Mouse (Mus musculus) heart, adult 2 months (tissue): ENCODE data around the gene A030005L19Rik. TPM values are rescaled to one million over a fixed set of nuclear protein-coding genes. Genes with fewer than 3 reads are reported as not detected.

Source experiments
- DNase-seq, 2 experiments: peaks; one replicate each; pipeline ENCODE4 v3.0.0; 2021
- H3K27ac ChIP-seq: fragments of 200-600 bp; 2 replicates; pipeline ENCODE4 v1.8.1; 2022
- H3K27me3 ChIP-seq: fragments of 200-500 bp; 2 replicates; pipeline ENCODE4 v1.6.1; 2012; ENCODE audit warnings: mild to moderate bottlenecking, low read length, inconsistent platforms, mixed read lengths; ENCODE audit not compliant: control insufficient read depth, insufficient read depth
- H3K36me3 ChIP-seq: fragments of 200-500 bp; 2 replicates; pipeline ENCODE4 v1.6.1; 2012; ENCODE audit warnings: low read length, inconsistent platforms; ENCODE audit not compliant: control insufficient read depth, insufficient read depth
- H3K4me1 ChIP-seq: fragments of 200-500 bp; 2 replicates; pipeline ENCODE4 v1.6.1; 2011; ENCODE audit warnings: low read length; ENCODE audit not compliant: control insufficient read depth, insufficient read depth
- H3K4me3 ChIP-seq: fragments of 200-600 bp; 2 replicates; pipeline ENCODE4 v1.8.1; 2022
- H3K79me2 ChIP-seq: fragments of 200-500 bp; replicated peaks from 2 replicates; pipeline ENCODE4 v1.6.1; 2012; ENCODE audit warnings: mild to moderate bottlenecking, inconsistent platforms, low read length, moderate library complexity, mixed read lengths; ENCODE audit not compliant: control insufficient read depth, insufficient read depth
- H3K9ac ChIP-seq: fragments of 200-500 bp; 2 replicates; pipeline ENCODE4 v1.6.1; 2012; ENCODE audit warnings: low read depth, mild to moderate bottlenecking, control low read depth, inconsistent platforms, low read length, mixed read lengths
- CTCF ChIP-seq: fragments of 200-600 bp; IDR thresholded peaks from 2 replicates; pipeline ENCODE4 v1.8.1; 2022; ENCODE audit warnings: antibody characterized with exemption, mild to moderate bottlenecking, moderate library complexity
- EP300 ChIP-seq: fragments of 200-500 bp; IDR thresholded peaks from 2 replicates; pipeline ENCODE4 v1.6.1; 2011; ENCODE audit warnings: low read depth, low read length, control low read depth; ENCODE audit not compliant: insufficient read depth
- POLR2A ChIP-seq: fragments of 200-500 bp; IDR thresholded peaks from 2 replicates; pipeline ENCODE4 v1.6.1; 2011; ENCODE audit warnings: mild to moderate bottlenecking, low read depth, low read length, control low read depth; ENCODE audit not compliant: insufficient read depth
- WGBS: fragments of 180-500 bp; shearing (Covaris S2); methylation state at CpG from one replicate; pipeline ENCODE4 v1.1.7; 2018; 5-methylcytosine and 5-hydroxymethylcytosine counted together
- intact Hi-C: fragments of 180-260 bp; cut with DNase I; formaldehyde crosslinking; loops from one replicate; pipeline ENCODE4 v1.15.1; 2025
- long read RNA-seq: library from polyadenylated mRNA; stranded (forward); transcript quantifications from one replicate; pipeline ENCODE4 v2.0.0, GENCODE M21; 2021
- polyA plus RNA-seq: library from polyadenylated mRNA; depleted of rRNA; stranded (reverse); fragments of >200 nt; gene quantifications from 2 replicates; pipeline ENCODE4 v1.2.3, GENCODE M21; 2012; rRNA removed
- total RNA-seq, 2 experiments: library from RNA; stranded (reverse); gene quantifications; 2 replicates each; pipeline ENCODE4 v1.2.3; 2021

A030005L19Rik gene
- total RNA-seq (not detected), polyA plus RNA-seq (0.53 and 0.76 TPM in 2 replicates)
- long read RNA-seq: 0 reads

- WGBS: 78% methylated on average over 3 of the region's 3 CpGs
- Histone ChIP-seq H3K4me1 (no peaks in the 10 kb centered on the region), H3K27ac (no peak within 1 kb of the TSS), H3K4me3 (no peak within 1 kb of the TSS), H3K27me3 (no peaks in the 10 kb centered on the region; the same call in 1 of the 2 replicates), H3K9ac (no peak within 1 kb of the TSS), H3K36me3 (no peaks in the 10 kb centered on the region), H3K79me2 (no peaks in the 10 kb centered on the region)
- no peak for DNase-seq
- intact Hi-C loops: no loop called here
- TF ChIP-seq POLR2A (no peak), CTCF (no peak), EP300 (no peak)
Observed at GRCm38 (mm10) chr1:82913025-82913424, at the start of gene A030005L19Rik. A030005L19Rik (plus strand) TSS chr1:82913325.

DNA sequence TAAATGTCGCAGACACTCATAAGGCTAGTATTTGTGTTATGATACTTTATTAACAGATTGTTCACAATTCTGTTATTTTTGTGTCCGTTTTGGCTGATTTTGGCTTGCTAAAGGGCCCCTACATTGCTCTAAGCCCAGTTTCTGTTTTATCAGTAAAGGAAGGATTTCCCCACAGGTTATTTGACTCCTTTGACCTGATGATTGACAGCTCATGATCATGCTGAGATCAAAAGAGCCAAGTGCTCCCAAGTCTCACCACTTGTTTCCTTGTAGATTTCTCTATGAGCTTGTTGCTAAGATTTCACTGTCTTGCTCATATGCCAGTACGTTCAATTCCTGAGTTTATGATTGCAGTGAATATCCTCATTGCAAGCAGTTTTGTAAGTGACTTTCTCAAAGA, 42.9 kb upstream of the A030005L19Rik start:
- intact Hi-C loops: no loop called here
- H3K27ac ChIP-seq: no peak overlapping the region
- peaks cover 9% of the 10 kb centered on the region for H3K36me3 ChIP-seq
- no peaks in the 10 kb centered on the region for H3K4me1 ChIP-seq
- DNase-seq: no peak
- TF ChIP-seq EP300 (no peak), POLR2A (no peak)
- H3K27me3 ChIP-seq: no peaks in the 10 kb centered on the region
- 93% methylated on average over 3 of the region's 3 CpGs for WGBS
- H3K9ac ChIP-seq: no peak overlapping the region
- peaks cover 4% of the 10 kb centered on the region for H3K79me2 ChIP-seq
- no peak overlapping the region for H3K4me3 ChIP-seq

GRCm38 (mm10) chr1:82879172-82879571, 34.0 kb upstream of the A030005L19Rik start:
- intact Hi-C loops: loop anchor here (5.0 kb wide), 1 partner anchor 37 kb away; no protein-coding TSS in a partner anchor
- H3K27me3 ChIP-seq: no peaks in the 10 kb centered on the region
- H3K4me3 ChIP-seq: no peak overlapping the region
- no peak for DNase-seq
- TF ChIP-seq CTCF (no peak), POLR2A (no peak), EP300 (no peak)
- no peak overlapping the region for H3K27ac ChIP-seq
- H3K9ac ChIP-seq: no peak overlapping the region
- H3K36me3 ChIP-seq: peaks cover 8% of the 10 kb centered on the region
- H3K4me1 ChIP-seq: no peaks in the 10 kb centered on the region; the same call in 1 of the 2 replicates
- 52% methylated on average over 2 of the region's 2 CpGs for WGBS
- H3K79me2 ChIP-seq: peaks cover 1% of the 10 kb centered on the region; the same call in 1 of the 2 replicates

DNA sequence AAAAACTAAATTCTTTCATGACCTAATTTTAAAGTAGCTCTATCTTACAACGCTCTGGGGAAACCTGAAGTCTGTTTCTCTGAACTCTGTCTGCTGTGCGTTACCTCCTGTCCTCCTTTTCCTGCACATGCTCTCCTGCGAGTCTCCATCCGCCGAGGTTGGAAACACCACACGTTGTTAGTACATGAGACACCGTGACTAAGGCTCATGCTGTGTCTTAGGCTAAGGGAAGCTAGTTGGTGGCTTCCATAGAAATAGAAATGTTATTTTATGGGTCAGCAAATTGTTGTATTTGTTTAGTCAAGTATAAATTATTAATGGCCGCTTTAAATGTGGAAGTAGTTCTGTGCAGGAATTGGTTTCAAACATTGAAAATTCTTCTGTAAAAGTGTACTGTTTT, 32.9 kb upstream of the A030005L19Rik start:
- no peak overlapping the region for H3K27ac ChIP-seq
- no peak overlapping the region for H3K9ac ChIP-seq
- intact Hi-C loops: no loop called here
- peaks cover 8% of the 10 kb centered on the region for H3K36me3 ChIP-seq
- TF ChIP-seq CTCF: no peak
- no peak overlapping the region for H3K4me3 ChIP-seq
- H3K4me1 ChIP-seq: no peaks in the 10 kb centered on the region; the same call in 1 of the 2 replicates
- H3K27me3 ChIP-seq: no peaks in the 10 kb centered on the region
- DNase-seq: no peak
- peaks cover 1% of the 10 kb centered on the region; the same call in 1 of the 2 replicates for H3K79me2 ChIP-seq
- 86% methylated on average over 8 of the region's 8 CpGs for WGBS

DNA sequence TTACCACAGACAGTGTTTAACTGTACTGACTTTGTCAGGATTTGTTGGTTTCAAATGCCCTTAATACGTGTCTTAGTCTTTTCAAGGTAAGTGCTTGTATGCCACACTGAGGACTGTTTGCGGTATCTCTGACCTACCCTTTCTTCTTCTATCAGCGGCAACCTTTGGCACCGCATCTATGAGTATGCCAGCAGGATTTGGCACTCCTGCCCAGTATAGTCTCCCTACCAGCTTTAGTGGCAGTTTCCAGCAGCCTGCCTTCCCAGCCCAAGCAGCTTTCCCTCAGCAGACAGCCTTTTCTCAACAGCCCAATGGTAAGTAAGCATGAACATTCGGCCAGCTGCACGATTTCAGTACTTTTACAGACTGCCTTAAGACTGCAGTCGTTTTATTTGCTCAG, 19.9 kb upstream of the A030005L19Rik start:
- 80% methylated on average over 7 of the region's 7 CpGs for WGBS
- Histone ChIP-seq H3K9ac (no peak overlapping the region), H3K4me3 (no peak overlapping the region), H3K79me2 (no peaks in the 10 kb centered on the region), H3K27me3 (no peaks in the 10 kb centered on the region), H3K4me1 (no peaks in the 10 kb centered on the region), H3K27ac (no peak overlapping the region), H3K36me3 (peaks cover 3% of the 10 kb centered on the region)
- intact Hi-C loops: no loop called here
- TF ChIP-seq CTCF (no peak), EP300 (no peak), POLR2A (no peak)
- DNase-seq: no peak

DNA sequence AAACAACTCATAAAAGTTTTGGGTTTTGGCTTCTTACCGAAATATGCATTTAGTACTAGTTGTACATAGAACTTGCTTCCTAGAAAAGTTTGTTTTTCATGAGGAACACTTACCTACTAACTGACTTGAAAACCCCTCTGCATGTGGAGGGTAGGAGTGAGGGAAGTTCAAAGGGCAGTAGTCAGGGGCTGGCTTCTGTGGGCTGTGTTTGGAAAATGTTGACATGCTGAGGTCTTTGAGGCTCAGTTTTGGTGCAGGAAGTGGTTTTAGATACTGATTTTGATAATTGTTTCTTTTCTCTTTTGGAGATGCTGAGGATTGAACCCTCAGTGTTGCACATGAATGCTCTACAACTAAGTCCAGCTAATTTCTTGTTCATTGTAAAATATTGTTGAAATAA, 12.6 kb upstream of the A030005L19Rik start:
- no peak overlapping the region for H3K4me3 ChIP-seq
- intact Hi-C loops: loop anchor here (5.0 kb wide), 1 partner anchor 103 kb away; no protein-coding TSS in a partner anchor
- 94% methylated on average over 1 of the region's 1 CpGs for WGBS
- H3K79me2 ChIP-seq: no peaks in the 10 kb centered on the region
- H3K27ac ChIP-seq: no peak overlapping the region
- H3K9ac ChIP-seq: no peak overlapping the region
- no peaks in the 10 kb centered on the region for H3K4me1 ChIP-seq
- no peak for TF ChIP-seq POLR2A
- TF ChIP-seq EP300: no peak
- TF ChIP-seq CTCF: no peak
- no peak for DNase-seq
- no peaks in the 10 kb centered on the region for H3K27me3 ChIP-seq
- no peaks in the 10 kb centered on the region; the same call in 1 of the 2 replicates for H3K36me3 ChIP-seq
